Mouse (Mus musculus) CH12.LX (cell line): ENCODE measurements around the gene Prkaa1.

ENCODE experiments used
- BHLHE40 ChIP-seq: IDR thresholded peaks from 2 replicates; pipeline ENCODE4 v1.6.1; 2011; ENCODE audit warnings: mild to moderate bottlenecking, low read depth, low read length, improper control_type of control experiment
- CHD1 ChIP-seq: IDR thresholded peaks from 2 replicates; pipeline ENCODE4 v1.6.1; 2012; ENCODE audit warnings: low read depth, low read length, improper control_type of control experiment, inconsistent platforms
- CHD2 ChIP-seq: IDR thresholded peaks from 2 replicates; pipeline ENCODE4 v1.6.1; 2011; ENCODE audit warnings: low read length, improper control_type of control experiment
- CTCF ChIP-seq, 2 experiments: IDR thresholded peaks in 1 of 2; conservative IDR thresholded peaks in 1 of 2; 2 replicates each; pipeline ENCODE4 v1.5.1; 2011 to 2012; ENCODE audit warnings: low read depth in 2 of 2, low read length in 2 of 2, improper control_type of control experiment in 1 of 2, inconsistent platforms in 1 of 2, mild to moderate bottlenecking in 1 of 2, moderate library complexity in 1 of 2
- E2F4 ChIP-seq: IDR thresholded peaks from 2 replicates; pipeline ENCODE4 v1.6.1; 2011; ENCODE audit warnings: low read depth, low read length, improper control_type of control experiment; ENCODE audit not compliant: insufficient replicate concordance
- EP300 ChIP-seq: IDR thresholded peaks from 2 replicates; pipeline ENCODE4 v1.6.1; 2011; ENCODE audit warnings: low read length, improper control_type of control experiment
- HCFC1 ChIP-seq: IDR thresholded peaks from 2 replicates; pipeline ENCODE4 v1.6.1; 2012; ENCODE audit warnings: low read depth, mild to moderate bottlenecking, inconsistent platforms, low read length, improper control_type of control experiment
- JUND ChIP-seq: conservative IDR thresholded peaks from 2 replicates; pipeline ENCODE4 v1.6.1; 2011; ENCODE audit warnings: low read depth, low read length, improper control_type of control experiment
- MAZ ChIP-seq: IDR thresholded peaks from 2 replicates; pipeline ENCODE4 v1.6.1; 2012; ENCODE audit warnings: low read depth, mild to moderate bottlenecking, inconsistent platforms, low read length, improper control_type of control experiment, moderate library complexity
- POLR2A ChIP-seq: IDR thresholded peaks from 2 replicates; pipeline ENCODE4 v1.6.1; 2011; ENCODE audit warnings: low read depth, mild to moderate bottlenecking, improper control_type of control experiment, low read length
- RCOR1 ChIP-seq: conservative IDR thresholded peaks from 2 replicates; pipeline ENCODE4 v1.6.1; 2012; ENCODE audit warnings: low read depth, mild to moderate bottlenecking, inconsistent platforms, low read length, improper control_type of control experiment
- USF2 ChIP-seq: conservative IDR thresholded peaks from 2 replicates; pipeline ENCODE4 v1.6.1; 2011; ENCODE audit warnings: low read depth, low read length, improper control_type of control experiment
- ZC3H11A ChIP-seq: IDR thresholded peaks from 2 replicates; pipeline ENCODE4 v1.6.1; 2012; ENCODE audit warnings: low read depth, mild to moderate bottlenecking, inconsistent platforms, low read length, improper control_type of control experiment
- ZMIZ1 ChIP-seq: IDR thresholded peaks from 2 replicates; pipeline ENCODE4 v1.6.1; 2012; ENCODE audit warnings: low read depth, mild to moderate bottlenecking, inconsistent platforms, low read length, improper control_type of control experiment

- no peak for TF ChIP-seq EP300
- no peak for TF ChIP-seq CTCF (conservative IDR thresholded peaks at IDR 0.05 in 1 of 2, IDR thresholded peaks at IDR 0.05 in 1 of 2; ENCODE audit: low read depth in 2 of 2, low read length in 2 of 2)
- no peak for TF ChIP-seq POLR2A
- no peak for TF ChIP-seq RCOR1
- TF ChIP-seq ZC3H11A, result no peak
- no peak for TF ChIP-seq ZMIZ1
- TF ChIP-seq MAZ, result no peak
- no peak for TF ChIP-seq HCFC1
- TF ChIP-seq E2F4, result no peak
- TF ChIP-seq JUND, result no peak
- TF ChIP-seq CHD2, result no peak
- TF ChIP-seq BHLHE40, result no peak
- TF ChIP-seq USF2, result no peak
- no peak for TF ChIP-seq CHD1
Observed at GRCm38 (mm10) chr15:5194446-5194845, 50.8 kb downstream of the Prkaa1 start.
